Mouse (Mus musculus) MEL (cell line): ENCODE results near the gene Adgrg7. TPM values are rescaled to one million over a fixed set of nuclear protein-coding genes. Genes with fewer than 3 reads are reported as not detected.
A peak's percentile ranks its signal among the peaks of the same experiment; 100 is the strongest.

ENCODE experiments used
- DNase-seq: peaks from one replicate; pipeline ENCODE4 v3.0.0; 2011; ENCODE audit warnings: low read depth, low spot score
- H3K27ac ChIP-seq: 2 replicates; pipeline ENCODE4 v1.5.1; 2012; ENCODE audit warnings: low read depth, mild to moderate bottlenecking, control low read depth, low read length, moderate library complexity; ENCODE audit not compliant: control insufficient read depth
- H3K27me3 ChIP-seq, 2 experiments: fragments of 150-350 bp in 1 of 2; sonication (generic) in 1 of 2; 2 replicates each; pipeline ENCODE4 v1.6.1; 2012; ENCODE audit warnings: low read length in 2 of 2, mild to moderate bottlenecking in 2 of 2, improper control_type of control experiment in 1 of 2, moderate library complexity in 1 of 2; ENCODE audit not compliant: insufficient read depth in 2 of 2, control insufficient read depth in 1 of 2
- H3K36me3 ChIP-seq, 2 experiments: 2 replicates each; pipeline ENCODE4 v1.6.1; 2012 to 2014; ENCODE audit warnings: low read length in 2 of 2, improper control_type of control experiment in 1 of 2, inconsistent platforms in 1 of 2, mild to moderate bottlenecking in 1 of 2; ENCODE audit not compliant: insufficient read depth in 2 of 2, control insufficient read depth in 1 of 2
- H3K4me1 ChIP-seq, 2 experiments: fragments of 150-350 bp in 1 of 2; sonication (generic) in 1 of 2; 2 replicates each; pipeline ENCODE4 v1.6.1; 2012; ENCODE audit warnings: low read length in 2 of 2, improper control_type of control experiment in 1 of 2, mild to moderate bottlenecking in 1 of 2; ENCODE audit not compliant: insufficient read depth in 2 of 2, control insufficient read depth in 1 of 2
- H3K4me3 ChIP-seq, 2 experiments: fragments of 150-350 bp in 1 of 2; sonication (generic) in 1 of 2; 2 replicates each; pipeline ENCODE4 v1.5.1; 2012; ENCODE audit warnings: low read depth in 2 of 2, low read length in 2 of 2, mild to moderate bottlenecking in 2 of 2, moderate library complexity in 2 of 2, control low read depth in 1 of 2, improper control_type of control experiment in 1 of 2; ENCODE audit not compliant: control insufficient read depth in 1 of 2, insufficient read depth in 1 of 2
- H3K79me2 ChIP-seq: 2 replicates; pipeline ENCODE4 v1.6.1; 2012; ENCODE audit warnings: mild to moderate bottlenecking, low read length, moderate library complexity; ENCODE audit not compliant: control insufficient read depth, poor library complexity, insufficient read depth
- H3K9ac ChIP-seq: 2 replicates; pipeline ENCODE4 v1.6.1; 2012; ENCODE audit warnings: low read depth, mild to moderate bottlenecking, control low read depth, low read length, moderate library complexity; ENCODE audit not compliant: control insufficient read depth, poor library complexity, severe bottlenecking
- H3K9me3 ChIP-seq: fragments of 150-350 bp; sonication (generic); replicated peaks from 2 replicates; pipeline ENCODE4 v1.6.1; 2012; ENCODE audit warnings: mild to moderate bottlenecking, low read length, improper control_type of control experiment, moderate library complexity; ENCODE audit not compliant: insufficient read depth
- BHLHE40 ChIP-seq: IDR thresholded peaks from 2 replicates; pipeline ENCODE4 v1.6.1; 2012; ENCODE audit warnings: low read depth, mild to moderate bottlenecking, inconsistent platforms, low read length, improper control_type of control experiment, borderline replicate concordance
- CHD1 ChIP-seq: IDR thresholded peaks from 2 replicates; pipeline ENCODE4 v1.6.1; 2012; ENCODE audit warnings: low read depth, mild to moderate bottlenecking, inconsistent platforms, low read length, improper control_type of control experiment
- CHD2 ChIP-seq: IDR thresholded peaks from 2 replicates; pipeline ENCODE4 v1.6.1; 2011; ENCODE audit warnings: low read length, improper control_type of control experiment
- CTCF ChIP-seq, 3 experiments: IDR thresholded peaks in 2 of 3; conservative IDR thresholded peaks in 1 of 3; 2 replicates each; pipeline ENCODE4 v1.5.1; 2011 to 2012; ENCODE audit warnings: low read length in 3 of 3, low read depth in 2 of 3, mild to moderate bottlenecking in 2 of 3, improper control_type of control experiment in 1 of 3, inconsistent platforms in 1 of 3, mixed read lengths in 1 of 3, moderate library complexity in 1 of 3; ENCODE audit not compliant: control insufficient read depth in 1 of 3, insufficient read depth in 1 of 3, poor library complexity in 1 of 3, severe bottlenecking in 1 of 3
- E2F4 ChIP-seq: IDR thresholded peaks from 2 replicates; pipeline ENCODE4 v1.6.1; 2011; ENCODE audit warnings: low read depth, low read length, improper control_type of control experiment, borderline replicate concordance
- EP300 ChIP-seq, 2 experiments: IDR thresholded peaks; 2 replicates each; pipeline ENCODE4 v1.6.1; 2011; ENCODE audit warnings: improper control_type of control experiment in 2 of 2, low read length in 2 of 2, low read depth in 1 of 2, mild to moderate bottlenecking in 1 of 2
- ETS1 ChIP-seq: IDR thresholded peaks from 2 replicates; pipeline ENCODE4 v1.6.1; 2012; ENCODE audit warnings: low read depth, mild to moderate bottlenecking, inconsistent platforms, low read length, improper control_type of control experiment, moderate library complexity
- GABPA ChIP-seq: IDR thresholded peaks from 2 replicates; pipeline ENCODE4 v1.6.1; 2012; ENCODE audit warnings: low read depth, mild to moderate bottlenecking, inconsistent platforms, low read length, improper control_type of control experiment, moderate library complexity
- GATA1 ChIP-seq: IDR thresholded peaks from 2 replicates; pipeline ENCODE4 v1.6.1; 2011; ENCODE audit warnings: low read depth, low read length, improper control_type of control experiment
- JUND ChIP-seq: IDR thresholded peaks from 2 replicates; pipeline ENCODE4 v1.6.1; 2011; ENCODE audit warnings: low read depth, mild to moderate bottlenecking, improper control_type of control experiment, low read length
- KAT2A ChIP-seq: conservative IDR thresholded peaks from 2 replicates; pipeline ENCODE4 v1.6.1; 2012; ENCODE audit warnings: low read depth, low read length, improper control_type of control experiment, inconsistent platforms
- MAFK ChIP-seq: IDR thresholded peaks from 2 replicates; pipeline ENCODE4 v1.6.1; 2011; ENCODE audit warnings: low read depth, mild to moderate bottlenecking, low read length, improper control_type of control experiment, borderline replicate concordance
- MAX ChIP-seq: IDR thresholded peaks from 2 replicates; pipeline ENCODE4 v1.6.1; 2011; ENCODE audit warnings: low read length, improper control_type of control experiment
- MAZ ChIP-seq: IDR thresholded peaks from 2 replicates; pipeline ENCODE4 v1.6.1; 2012; ENCODE audit warnings: low read depth, mild to moderate bottlenecking, inconsistent platforms, low read length, improper control_type of control experiment
- MEF2A ChIP-seq: IDR thresholded peaks from 2 replicates; pipeline ENCODE4 v1.6.1; 2014; ENCODE audit warnings: low read depth, mild to moderate bottlenecking, inconsistent platforms, low read length, improper control_type of control experiment; ENCODE audit not compliant: poor library complexity, insufficient replicate concordance, severe bottlenecking; ENCODE audit errors: extremely low read depth
- MXI1 ChIP-seq: IDR thresholded peaks from 2 replicates; pipeline ENCODE4 v1.6.1; 2011; ENCODE audit warnings: mild to moderate bottlenecking, low read depth, low read length, improper control_type of control experiment
- NELFE ChIP-seq: IDR thresholded peaks from 2 replicates; pipeline ENCODE4 v1.6.1; 2011; ENCODE audit warnings: low read depth, low read length, improper control_type of control experiment
- NRF1 ChIP-seq: IDR thresholded peaks from 2 replicates; pipeline ENCODE4 v1.6.1; 2014; ENCODE audit warnings: low read depth, mild to moderate bottlenecking, inconsistent platforms, low read length, improper control_type of control experiment, moderate library complexity; ENCODE audit not compliant: poor library complexity, insufficient read depth, severe bottlenecking
- POLR2A ChIP-seq, 2 experiments: IDR thresholded peaks; 2 replicates each; pipeline ENCODE4 v1.6.1; 2011 to 2012; ENCODE audit warnings: low read length in 2 of 2, mild to moderate bottlenecking in 2 of 2, control low read depth in 1 of 2, improper control_type of control experiment in 1 of 2, low read depth in 1 of 2, moderate library complexity in 1 of 2; ENCODE audit not compliant: control insufficient read depth in 1 of 2, insufficient read depth in 1 of 2, poor library complexity in 1 of 2
- POLR2AphosphoS2 ChIP-seq: IDR thresholded peaks from 2 replicates; pipeline ENCODE4 v1.6.1; 2011; ENCODE audit warnings: low read length, improper control_type of control experiment
- RCOR1 ChIP-seq: IDR thresholded peaks from 2 replicates; pipeline ENCODE4 v1.6.1; 2012; ENCODE audit warnings: low read depth, mild to moderate bottlenecking, inconsistent platforms, low read length, improper control_type of control experiment
- SMC3 ChIP-seq: IDR thresholded peaks from 2 replicates; pipeline ENCODE4 v1.6.1; 2011; ENCODE audit warnings: low read depth, low read length, improper control_type of control experiment
- TAL1 ChIP-seq: IDR thresholded peaks from 2 replicates; pipeline ENCODE4 v1.6.1; 2012; ENCODE audit warnings: mild to moderate bottlenecking, inconsistent platforms, low read length, moderate library complexity, mixed read lengths
- TBP ChIP-seq: IDR thresholded peaks from 2 replicates; pipeline ENCODE4 v1.8.0; 2011; ENCODE audit warnings: low read depth, low read length, improper control_type of control experiment
- TCF12 ChIP-seq: IDR thresholded peaks from 2 replicates; pipeline ENCODE4 v1.6.1; 2014; ENCODE audit warnings: low read depth, mild to moderate bottlenecking, inconsistent platforms, low read length, improper control_type of control experiment, moderate library complexity
- UBTF ChIP-seq: IDR thresholded peaks from 2 replicates; pipeline ENCODE4 v1.6.1; 2012; ENCODE audit warnings: low read depth, mild to moderate bottlenecking, inconsistent platforms, low read length, improper control_type of control experiment, moderate library complexity, borderline replicate concordance; ENCODE audit not compliant: insufficient read depth
- ZC3H11A ChIP-seq: IDR thresholded peaks from 2 replicates; pipeline ENCODE4 v1.6.1; 2012; ENCODE audit warnings: low read depth, mild to moderate bottlenecking, inconsistent platforms, low read length, improper control_type of control experiment
- ZMIZ1 ChIP-seq: IDR thresholded peaks from 2 replicates; pipeline ENCODE4 v1.6.1; 2012; ENCODE audit warnings: low read depth, mild to moderate bottlenecking, inconsistent platforms, low read length, improper control_type of control experiment, moderate library complexity
- ZNF384 ChIP-seq: IDR thresholded peaks from 2 replicates; pipeline ENCODE4 v1.6.1; 2012; ENCODE audit warnings: low read depth, mild to moderate bottlenecking, inconsistent platforms, low read length, improper control_type of control experiment
- polyA plus RNA-seq, 2 experiments: library from polyadenylated mRNA; stranded (reverse) in 1 of 2; unstranded in 1 of 2; fragments of >175 nt in 1 of 2; fragments of >200 nt in 1 of 2; gene quantifications; 2 replicates each; pipeline versions ENCODE4 v1.2.1 to v1.2.4; 2012; ENCODE audit warnings: low replicate concordance in 2 of 2, low read depth in 1 of 2; ENCODE audit not compliant: insufficient read length in 2 of 2, insufficient read depth in 1 of 2, missing spikeins in 1 of 2
- total RNA-seq: library from RNA; depleted of rRNA; stranded (reverse); fragments of 300-350 nt; gene quantifications from 2 replicates; pipeline ENCODE4 v1.2.3, GENCODE M21; 2012

The Adgrg7 gene
- total and polyA plus RNA-seq, 3 experiments: 40.5 to 45.4 TPM; not detected in 1

DNA sequence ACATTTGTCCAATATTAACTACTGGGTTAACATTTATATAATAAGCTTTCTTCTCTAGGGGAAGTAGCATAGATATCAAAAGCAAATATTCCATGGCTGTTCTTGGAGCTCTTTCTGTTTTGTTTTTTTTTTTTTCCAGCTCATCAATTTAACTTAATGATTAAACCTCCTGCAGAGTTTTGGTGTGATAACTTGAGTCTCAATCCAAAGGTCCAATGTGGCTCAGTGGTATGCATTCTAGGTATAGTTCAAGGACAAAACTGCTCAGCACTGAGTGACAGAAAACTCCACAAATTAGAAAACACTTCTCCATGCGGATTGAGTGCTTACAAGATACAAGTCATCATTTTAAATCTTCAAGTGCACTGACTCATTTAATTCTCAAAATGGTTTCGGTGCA is 9.7 kb downstream of the Adgrg7 start:
- Histone ChIP-seq H3K79me2 (no peaks in the 10 kb centered on the region; the same call in 1 of the 2 replicates), H3K4me1 (no peaks in the 10 kb centered on the region), H3K9ac (no peak overlapping the region), H3K36me3 (peaks cover 0 to 3% of the 10 kb centered on the region in 2 experiments; a peak in 1 of 4 replicates), H3K9me3 (no peaks in the 10 kb centered on the region), H3K27ac (no peak overlapping the region), H3K4me3 (no peak overlapping the region), H3K27me3 (no peaks in the 10 kb centered on the region)
- no peak for DNase-seq
- no peak for TF ChIP-seq TBP
- TF ChIP-seq RCOR1: no peak
- no peak for TF ChIP-seq NRF1
- no peak for TF ChIP-seq KAT2A
- no peak for TF ChIP-seq CHD1
- TF ChIP-seq E2F4: no peak
- no peak for TF ChIP-seq CHD2
- no peak for TF ChIP-seq NELFE
- TF ChIP-seq SMC3: no peak
- no peak for TF ChIP-seq TAL1
- no peak for TF ChIP-seq MAZ
- no peak for TF ChIP-seq EP300 (IDR thresholded peaks at IDR 0.05; ENCODE audit: low read depth in 1 of 2, low read length in 2 of 2)
- TF ChIP-seq MEF2A: no peak
- no peak for TF ChIP-seq GATA1
- no peak for TF ChIP-seq BHLHE40
- TF ChIP-seq ETS1: no peak
- TF ChIP-seq POLR2AphosphoS2: no peak

DNA sequence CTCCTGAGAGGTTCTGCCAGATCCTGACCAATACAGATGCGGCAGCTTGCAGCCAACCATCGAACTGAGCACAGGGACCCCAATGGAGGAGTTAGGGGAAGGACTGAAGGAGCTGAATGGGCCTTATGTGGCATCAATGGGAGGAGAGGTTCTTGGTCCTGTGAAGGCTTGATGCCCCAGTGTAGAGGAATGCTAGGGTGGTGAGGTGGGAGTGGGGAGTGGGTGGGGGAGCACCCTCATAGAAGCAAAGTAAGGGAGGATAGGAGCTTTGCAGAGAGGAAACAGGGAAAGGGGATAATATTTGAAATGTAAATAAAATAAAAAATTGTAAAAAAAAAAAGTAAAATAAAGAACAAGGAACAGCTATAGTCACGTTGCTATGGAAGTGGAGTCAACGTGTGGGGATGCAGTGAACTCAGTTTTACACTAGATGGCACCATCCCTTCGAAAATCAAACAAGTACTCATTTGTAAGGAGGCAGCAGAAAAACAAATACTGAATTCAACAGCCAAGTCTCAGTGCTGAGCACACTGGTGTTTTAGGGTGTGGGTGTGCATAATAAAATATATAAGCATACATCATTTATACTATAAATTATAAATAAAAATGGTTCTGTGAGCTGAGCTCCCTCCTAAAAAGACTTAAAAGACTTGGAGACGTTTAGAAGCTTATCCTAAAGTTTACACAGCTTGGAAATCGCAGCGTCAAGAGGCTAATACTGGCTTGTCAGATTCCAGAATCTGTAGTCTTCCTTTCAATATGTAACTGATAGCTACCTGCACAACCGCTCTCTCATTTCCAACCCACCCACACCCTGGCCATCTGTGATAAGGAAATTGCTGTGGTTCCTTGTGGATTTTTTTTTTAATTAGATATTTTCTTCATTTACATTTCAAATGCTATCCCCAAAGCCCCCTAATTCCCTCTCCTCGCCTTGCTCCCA is 24.2 kb downstream of the Adgrg7 start:
- H3K27me3 ChIP-seq: no peaks in the 10 kb centered on the region
- no peak overlapping the region for H3K27ac ChIP-seq
- H3K36me3 ChIP-seq: peaks cover 3 to 5% of the 10 kb centered on the region in 2 experiments; a peak in 2 of 4 replicates
- H3K4me3 ChIP-seq: no peak overlapping the region
- no peaks in the 10 kb centered on the region for H3K79me2 ChIP-seq
- peak; percentile 78 for DNase-seq
- H3K9ac ChIP-seq: no peak overlapping the region
- H3K9me3 ChIP-seq: no peaks in the 10 kb centered on the region
- H3K4me1 ChIP-seq: peaks cover 0 to 2% of the 10 kb centered on the region in 2 experiments; a peak in 1 of 4 replicates
- TF ChIP-seq UBTF: no peak
- no peak for TF ChIP-seq JUND
- TF ChIP-seq POLR2A (IDR thresholded peaks at IDR 0.05; ENCODE audit: control insufficient read depth in 1 of 2, insufficient read depth in 1 of 2, low read depth in 1 of 2, low read length in 2 of 2, poor library complexity in 1 of 2): no peak
- peak; percentile 91 for TF ChIP-seq SMC3
- TF ChIP-seq GABPA: no peak
- TF ChIP-seq TCF12: no peak
- TF ChIP-seq ZMIZ1: no peak
- no peak for TF ChIP-seq POLR2AphosphoS2
- TF ChIP-seq MAFK: no peak
- no peak for TF ChIP-seq MAZ
- TF ChIP-seq ZC3H11A: peak; percentile 84
- peak in 1 of 2 experiments; percentile 11; a peak in 1 of 4 replicates for TF ChIP-seq EP300 (IDR thresholded peaks at IDR 0.05; ENCODE audit: low read depth in 1 of 2, low read length in 2 of 2)
- TF ChIP-seq MXI1: no peak
- TF ChIP-seq CHD1: no peak
- TF ChIP-seq ZNF384: no peak
- no peak for TF ChIP-seq NRF1
- no peak for TF ChIP-seq MEF2A
- TF ChIP-seq CTCF (IDR thresholded peaks at IDR 0.05 in 2 of 3, conservative IDR thresholded peaks at IDR 0.05 in 1 of 3; ENCODE audit: control insufficient read depth in 1 of 3, insufficient read depth in 1 of 3, low read depth in 2 of 3, low read length in 3 of 3, poor library complexity in 1 of 3, severe bottlenecking in 1 of 3): peak; percentile 42 to 84 (median 60)
- TF ChIP-seq MAX: no peak
- TF ChIP-seq BHLHE40: no peak
- no peak for TF ChIP-seq TBP
